Mouse (Mus musculus): ENCODE results near the gene Kif1c. TPM values are rescaled to one million over a fixed set of nuclear protein-coding genes. Genes with fewer than 3 reads are reported as not detected.
A peak's percentile ranks its signal among the peaks of the same experiment; 100 is the strongest.

The Kif1c gene
- total and polyA plus RNA-seq, 2 experiments from 2014 or later = 1.9 to 31.5 TPM

GRCm38 (mm10) chr11:70701984-70702733 is 1.8 kb downstream of the Kif1c start:
- Histone ChIP-seq H3K4me1 (ENCODE audit: insufficient read depth, low read length) (peaks cover 14% of the 10 kb centered on the region), H3K4me3 (ENCODE audit: low read length) (no peak overlapping the region), H3K9me3 (ENCODE audit: low read length) (no peaks in the 10 kb centered on the region), H3K27me3 (ENCODE audit: insufficient read depth, low read length) (no peaks in the 10 kb centered on the region), H3K9ac (replicated peaks; ENCODE audit: low read length) (peak overlapping the region; percentile 90; the same call in 1 of the 2 replicates), H3K36me3 (ENCODE audit: insufficient read depth, low read length) (peaks cover 27% of the 10 kb centered on the region), H3K4me2 (ENCODE audit: low read depth, low read length) (peak overlapping the region; percentile 94), H3K27ac (no peak overlapping the region; the same call in 1 of the 2 replicates)
- TF ChIP-seq CTCF (IDR thresholded peaks at IDR 0.05; ENCODE audit: low read depth) = no peak
- no peak for ATAC-seq
- no peak for DNase-seq (ENCODE audit: low spot score)
- 81% methylated on average over 6 of the region's 6 CpGs for whole genome bisulfite sequencing

- no peak overlapping the region for H3K9ac ChIP-seq (replicated peaks; ENCODE audit: low read length)
- TF ChIP-seq CTCF (IDR thresholded peaks at IDR 0.05; ENCODE audit: low read depth) = no peak
- ATAC-seq (no peak), DNase-seq (ENCODE audit: low spot score) (no peak)
- peak overlapping the region; percentile 94; the same call in 1 of the 2 replicates for H3K4me2 ChIP-seq (ENCODE audit: low read depth, low read length)
- H3K4me3 ChIP-seq (ENCODE audit: low read length) = no peak overlapping the region
- H3K4me1 ChIP-seq (ENCODE audit: insufficient read depth, low read length) = peaks cover 14% of the 10 kb centered on the region
- no peaks in the 10 kb centered on the region for H3K27me3 ChIP-seq (ENCODE audit: insufficient read depth, low read length)
- WGBS = 52% methylated on average over 6 of the region's 6 CpGs
- peaks cover 29% of the 10 kb centered on the region for H3K36me3 ChIP-seq (ENCODE audit: insufficient read depth, low read length)
- no peaks in the 10 kb centered on the region for H3K9me3 ChIP-seq (ENCODE audit: low read length)
- no peak overlapping the region; the same call in 1 of the 2 replicates for H3K27ac ChIP-seq
These were observed 2.4 kb downstream of the Kif1c start for GRCm38 (mm10) chr11:70702781-70703180.

DNA sequence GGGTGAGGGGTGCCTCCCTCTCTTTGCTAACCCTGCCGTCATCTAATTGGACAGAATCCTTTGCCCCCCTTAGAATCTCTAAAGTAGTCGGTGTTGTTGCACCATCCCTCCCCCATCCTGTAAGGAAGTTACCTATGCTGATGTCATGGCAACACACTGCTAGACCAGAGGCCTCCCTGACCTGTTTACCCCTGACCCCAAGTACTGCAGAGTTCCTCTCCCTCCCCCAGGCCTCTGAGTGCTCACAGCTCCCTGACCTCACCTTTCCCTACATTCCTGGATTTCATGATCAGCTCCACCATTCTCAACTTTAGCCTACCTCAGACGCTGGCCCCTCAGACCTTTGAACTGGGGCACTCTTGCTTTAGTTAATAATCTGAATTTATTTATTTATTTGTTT is 5.8 kb downstream of the Kif1c start:
- ATAC-seq (no peak), DNase-seq (ENCODE audit: low spot score) (no peak)
- Histone ChIP-seq H3K27me3 (ENCODE audit: insufficient read depth, low read length) (no peaks in the 10 kb centered on the region), H3K36me3 (ENCODE audit: insufficient read depth, low read length) (peaks cover 42% of the 10 kb centered on the region), H3K9ac (replicated peaks; ENCODE audit: low read length) (no peak overlapping the region), H3K4me3 (ENCODE audit: low read length) (no peak overlapping the region), H3K4me2 (ENCODE audit: low read depth, low read length) (no peak overlapping the region), H3K4me1 (ENCODE audit: insufficient read depth, low read length) (peaks cover 10% of the 10 kb centered on the region), H3K9me3 (ENCODE audit: low read length) (no peaks in the 10 kb centered on the region), H3K27ac (no peak overlapping the region)
- 92% methylated on average over 3 of the region's 3 CpGs for WGBS
- TF ChIP-seq CTCF (IDR thresholded peaks at IDR 0.05; ENCODE audit: low read depth) = no peak

- H3K9ac ChIP-seq (replicated peaks; ENCODE audit: low read length) = no peak overlapping the region
- 95% methylated on average over 10 of the region's 10 CpGs for WGBS
- no peak overlapping the region for H3K4me3 ChIP-seq (ENCODE audit: low read length)
- no peaks in the 10 kb centered on the region for H3K9me3 ChIP-seq (ENCODE audit: low read length)
- TF ChIP-seq CTCF (IDR thresholded peaks at IDR 0.05; ENCODE audit: low read depth) = no peak
- no peak overlapping the region for H3K4me2 ChIP-seq (ENCODE audit: low read depth, low read length)
- DNase-seq (ENCODE audit: low spot score) (no peak), ATAC-seq (no peak)
- no peak overlapping the region for H3K27ac ChIP-seq
- H3K27me3 ChIP-seq (ENCODE audit: insufficient read depth, low read length) = no peaks in the 10 kb centered on the region
- peaks cover 26% of the 10 kb centered on the region for H3K36me3 ChIP-seq (ENCODE audit: insufficient read depth, low read length)
- no peaks in the 10 kb centered on the region for H3K4me1 ChIP-seq (ENCODE audit: insufficient read depth, low read length)
These were observed 10.7 kb downstream of the Kif1c start for GRCm38 (mm10) chr11:70711026-70711425.

- TF ChIP-seq CTCF (IDR thresholded peaks at IDR 0.05; ENCODE audit: low read depth) = no peak
- H3K4me1 ChIP-seq (ENCODE audit: insufficient read depth, low read length) = no peaks in the 10 kb centered on the region
- DNase-seq (ENCODE audit: low spot score) (no peak), ATAC-seq (no peak)
- H3K4me3 ChIP-seq (ENCODE audit: low read length) = no peak overlapping the region
- no peak overlapping the region for H3K9ac ChIP-seq (replicated peaks; ENCODE audit: low read length)
- 86% methylated on average over 6 of the region's 6 CpGs for WGBS
- H3K36me3 ChIP-seq (ENCODE audit: insufficient read depth, low read length) = peaks cover 23% of the 10 kb centered on the region
- no peaks in the 10 kb centered on the region for H3K27me3 ChIP-seq (ENCODE audit: insufficient read depth, low read length)
- H3K27ac ChIP-seq = no peak overlapping the region
- no peaks in the 10 kb centered on the region for H3K9me3 ChIP-seq (ENCODE audit: low read length)
- H3K4me2 ChIP-seq (ENCODE audit: low read depth, low read length) = no peak overlapping the region
These were observed 12.9 kb downstream of the Kif1c start for GRCm38 (mm10) chr11:70713222-70713621.

GRCm38 (mm10) chr11:70715832-70716231 is 15.5 kb downstream of the Kif1c start:
- no peak for TF ChIP-seq CTCF (IDR thresholded peaks at IDR 0.05; ENCODE audit: low read depth)
- H3K27me3 ChIP-seq (ENCODE audit: insufficient read depth, low read length) = no peaks in the 10 kb centered on the region
- H3K9ac ChIP-seq (replicated peaks; ENCODE audit: low read length) = no peak overlapping the region
- no peaks in the 10 kb centered on the region for H3K9me3 ChIP-seq (ENCODE audit: low read length)
- ATAC-seq = no peak
- 85% methylated on average over 6 of the region's 6 CpGs for WGBS
- H3K36me3 ChIP-seq (ENCODE audit: insufficient read depth, low read length) = peaks cover 29% of the 10 kb centered on the region
- DNase-seq (ENCODE audit: low spot score) = no peak
- no peak overlapping the region for H3K4me3 ChIP-seq (ENCODE audit: low read length)
- no peak overlapping the region for H3K27ac ChIP-seq
- H3K4me2 ChIP-seq (ENCODE audit: low read depth, low read length) = no peak overlapping the region
- no peaks in the 10 kb centered on the region for H3K4me1 ChIP-seq (ENCODE audit: insufficient read depth, low read length)

DNA sequence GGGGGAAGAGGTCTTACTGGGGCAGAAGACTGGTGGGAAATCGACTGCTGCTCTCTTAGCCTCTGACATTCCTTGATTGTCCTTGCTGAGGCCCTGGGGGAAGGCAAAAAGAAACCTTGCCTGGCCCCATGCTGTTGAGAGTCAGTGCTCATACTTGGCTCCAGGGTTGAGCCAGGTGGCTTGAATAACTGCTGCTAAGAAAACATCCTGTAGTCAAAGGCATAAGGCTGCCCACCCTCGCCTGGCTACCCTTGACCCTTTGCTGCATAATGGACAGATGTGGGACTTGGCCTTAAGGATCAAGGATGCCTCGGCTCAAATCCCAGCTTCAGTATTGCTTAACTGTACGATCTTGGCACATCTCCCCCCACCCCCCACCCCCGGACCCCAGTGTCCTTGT is 18.1 kb downstream of the Kif1c start:
- no peaks in the 10 kb centered on the region for H3K9me3 ChIP-seq (ENCODE audit: low read length)
- 79% methylated on average over 5 of the region's 5 CpGs for WGBS
- DNase-seq (ENCODE audit: low spot score) (no peak), ATAC-seq (no peak)
- TF ChIP-seq CTCF (IDR thresholded peaks at IDR 0.05; ENCODE audit: low read depth) = no peak
- no peak overlapping the region for H3K9ac ChIP-seq (replicated peaks; ENCODE audit: low read length)
- H3K4me3 ChIP-seq (ENCODE audit: low read length) = no peak overlapping the region
- H3K36me3 ChIP-seq (ENCODE audit: insufficient read depth, low read length) = peaks cover 38% of the 10 kb centered on the region
- H3K4me1 ChIP-seq (ENCODE audit: insufficient read depth, low read length) = no peaks in the 10 kb centered on the region
- H3K4me2 ChIP-seq (ENCODE audit: low read depth, low read length) = no peak overlapping the region
- no peaks in the 10 kb centered on the region for H3K27me3 ChIP-seq (ENCODE audit: insufficient read depth, low read length)
- no peak overlapping the region for H3K27ac ChIP-seq

Data from hindbrain, postnatal 0 days (tissue).